Mouse (Mus musculus): ENCODE measurements around the gene Tm4sf19.

GRCm38 (mm10) chr16:32431047-32431591 lies 30.8 kb downstream of the Tm4sf19 start:
- TF ChIP-seq CTCF (IDR thresholded peaks at IDR 0.05; ENCODE audit: insufficient read depth, low read length), result no peak
- no peak for TF ChIP-seq POLR2A (IDR thresholded peaks at IDR 0.05; ENCODE audit: borderline replicate concordance, extremely low read depth, low read depth, low read length)

Measured in lung, adult 2 months (tissue).